Mouse (Mus musculus): ENCODE data around the gene Scn8a. TPM values are rescaled to one million over a fixed set of nuclear protein-coding genes. Genes with fewer than 3 reads are reported as not detected.
A peak's percentile ranks its signal among the peaks of the same experiment; 100 is the strongest.

Gene Scn8a
- polyA plus RNA-seq, 1 experiment = not detected

- Histone ChIP-seq H3K4me1 (ENCODE audit: control insufficient read depth, insufficient read depth, low read length) (peaks cover 15% of the 10 kb centered on the region), H3K4me3 (ENCODE audit: insufficient read depth, low read depth, low read length) (peak within 1 kb of the TSS; percentile 43), H3K27ac (ENCODE audit: insufficient read depth, low read depth, low read length) (no peak within 1 kb of the TSS)
- WGBS = 12% methylated on average over 23 of the region's 23 CpGs
- TF ChIP-seq CTCF (IDR thresholded peaks at IDR 0.05; ENCODE audit: insufficient read depth, low read depth, low read length) (no peak), POLR2A (IDR thresholded peaks at IDR 0.05; ENCODE audit: insufficient read depth, low read depth, low read length) (no peak)
Observed at GRCm38 (mm10) chr15:101047194-101047555, 177.5 kb downstream of the Scn8a start, which contains the start of gene Gm47841. Gene Gm47841 (minus strand): TSS chr15:101047397.

GRCm38 (mm10) chr15:101048338-101048896 lies 178.8 kb downstream of the Scn8a start:
- no peak overlapping the region for H3K27ac ChIP-seq (ENCODE audit: insufficient read depth, low read depth, low read length)
- no peak overlapping the region for H3K4me3 ChIP-seq (ENCODE audit: insufficient read depth, low read depth, low read length)
- 81% methylated on average over 5 of the region's 5 CpGs for WGBS
- peaks cover 15% of the 10 kb centered on the region for H3K4me1 ChIP-seq (ENCODE audit: control insufficient read depth, insufficient read depth, low read length)
- TF ChIP-seq CTCF (IDR thresholded peaks at IDR 0.05; ENCODE audit: insufficient read depth, low read depth, low read length) (no peak), POLR2A (IDR thresholded peaks at IDR 0.05; ENCODE audit: insufficient read depth, low read depth, low read length) (no peak)

- Histone ChIP-seq H3K4me1 (ENCODE audit: control insufficient read depth, insufficient read depth, low read length) (peaks cover 4% of the 10 kb centered on the region), H3K4me3 (ENCODE audit: insufficient read depth, low read depth, low read length) (no peak overlapping the region), H3K27ac (ENCODE audit: insufficient read depth, low read depth, low read length) (no peak overlapping the region)
- WGBS = 81% methylated on average over 10 of the region's 10 CpGs
- TF ChIP-seq CTCF (IDR thresholded peaks at IDR 0.05; ENCODE audit: insufficient read depth, low read depth, low read length) (no peak), POLR2A (IDR thresholded peaks at IDR 0.05; ENCODE audit: insufficient read depth, low read depth, low read length) (no peak)
Observed at GRCm38 (mm10) chr15:101051869-101052268, 182.2 kb downstream of the Scn8a start.

- no peak for TF ChIP-seq CTCF (IDR thresholded peaks at IDR 0.05; ENCODE audit: insufficient read depth, low read depth, low read length)
- TF ChIP-seq POLR2A (IDR thresholded peaks at IDR 0.05; ENCODE audit: insufficient read depth, low read depth, low read length) = no peak
- WGBS = 47% methylated on average over 118 of the region's 120 CpGs
- Histone ChIP-seq H3K4me3 (ENCODE audit: insufficient read depth, low read depth, low read length) (peak overlapping the region; percentile 30), H3K27ac (ENCODE audit: insufficient read depth, low read depth, low read length) (no peak overlapping the region), H3K4me1 (ENCODE audit: control insufficient read depth, insufficient read depth, low read length) (no peaks in the 10 kb centered on the region; the same call in 1 of the 2 replicates)
Observed at GRCm38 (mm10) chr15:101052560-101053501, 183.2 kb downstream of the Scn8a start.

GRCm38 (mm10) chr15:101053832-101054459 lies 184.3 kb downstream of the Scn8a start:
- Histone ChIP-seq H3K4me1 (ENCODE audit: control insufficient read depth, insufficient read depth, low read length) (no peaks in the 10 kb centered on the region; the same call in 1 of the 2 replicates), H3K4me3 (ENCODE audit: insufficient read depth, low read depth, low read length) (peak overlapping the region; percentile 30), H3K27ac (ENCODE audit: insufficient read depth, low read depth, low read length) (no peak overlapping the region)
- 54% methylated on average over 65 of the region's 65 CpGs for WGBS
- no peak for TF ChIP-seq CTCF (IDR thresholded peaks at IDR 0.05; ENCODE audit: insufficient read depth, low read depth, low read length)
- TF ChIP-seq POLR2A (IDR thresholded peaks at IDR 0.05; ENCODE audit: insufficient read depth, low read depth, low read length) = no peak

- no peak overlapping the region for H3K27ac ChIP-seq (ENCODE audit: insufficient read depth, low read depth, low read length)
Observed at GRCm38 (mm10) chr15:101054541-101054940, 184.9 kb downstream of the Scn8a start.

GRCm38 (mm10) chr15:101056225-101056624 lies 186.6 kb downstream of the Scn8a start:
- TF ChIP-seq CTCF (IDR thresholded peaks at IDR 0.05; ENCODE audit: insufficient read depth, low read depth, low read length) (no peak), POLR2A (IDR thresholded peaks at IDR 0.05; ENCODE audit: insufficient read depth, low read depth, low read length) (no peak)
- 40% methylated on average over 10 of the region's 10 CpGs for WGBS
- Histone ChIP-seq H3K27ac (ENCODE audit: insufficient read depth, low read depth, low read length) (no peak overlapping the region), H3K4me1 (ENCODE audit: control insufficient read depth, insufficient read depth, low read length) (no peaks in the 10 kb centered on the region; the same call in 1 of the 2 replicates), H3K4me3 (ENCODE audit: insufficient read depth, low read depth, low read length) (no peak overlapping the region)

More at GRCm38 (mm10) chr15:101054541-101054940, 184.9 kb downstream of the Scn8a start:
- H3K4me3 ChIP-seq (ENCODE audit: insufficient read depth, low read depth, low read length) = no peak overlapping the region
- H3K4me1 ChIP-seq (ENCODE audit: control insufficient read depth, insufficient read depth, low read length) = no peaks in the 10 kb centered on the region; the same call in 1 of the 2 replicates
- 96% methylated on average over 10 of the region's 10 CpGs for WGBS
- TF ChIP-seq CTCF (IDR thresholded peaks at IDR 0.05; ENCODE audit: insufficient read depth, low read depth, low read length) (no peak), POLR2A (IDR thresholded peaks at IDR 0.05; ENCODE audit: insufficient read depth, low read depth, low read length) (no peak)

GRCm38 (mm10) chr15:101059570-101060279 lies 190.1 kb downstream of the Scn8a start:
- TF ChIP-seq POLR2A (IDR thresholded peaks at IDR 0.05; ENCODE audit: insufficient read depth, low read depth, low read length) (no peak), CTCF (IDR thresholded peaks at IDR 0.05; ENCODE audit: insufficient read depth, low read depth, low read length) (no peak)
- 50% methylated on average over 9 of the region's 9 CpGs for WGBS
- H3K4me3 ChIP-seq (ENCODE audit: insufficient read depth, low read depth, low read length) = no peak overlapping the region

More at GRCm38 (mm10) chr15:101059570-101060279, 190.1 kb downstream of the Scn8a start:
- H3K4me1 ChIP-seq (ENCODE audit: control insufficient read depth, insufficient read depth, low read length) = no peaks in the 10 kb centered on the region; the same call in 1 of the 2 replicates
- H3K27ac ChIP-seq (ENCODE audit: insufficient read depth, low read depth, low read length) = no peak overlapping the region

Measured in olfactory bulb, adult 2 months (tissue).